Mouse (Mus musculus): ENCODE data around the gene Coq8a. TPM values are rescaled to one million over a fixed set of nuclear protein-coding genes. Genes with fewer than 3 reads are reported as not detected.

Coq8a gene
- polyA plus RNA-seq, 1 experiment from 2014 or later: 3.7 TPM

DNA sequence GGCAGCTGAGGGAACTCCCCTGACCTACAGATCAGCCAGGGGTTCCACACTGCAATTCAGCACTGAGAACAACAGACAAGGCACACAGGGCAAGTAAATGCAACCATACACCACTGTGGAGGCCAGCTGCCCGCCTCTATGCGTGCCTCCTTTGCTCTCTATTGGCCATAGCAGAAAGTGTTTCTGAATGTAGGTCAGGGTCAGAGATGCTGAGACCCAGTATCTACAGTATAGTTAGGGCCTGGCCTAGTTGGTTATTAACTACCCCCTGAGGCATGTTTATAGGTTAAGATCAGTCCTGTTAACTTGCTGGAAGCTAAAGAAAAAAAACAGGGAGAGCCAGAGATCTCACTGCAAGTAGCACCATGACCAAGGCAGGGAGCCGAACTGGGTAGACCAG lies 16.7 kb downstream of the Coq8a start:
- Histone ChIP-seq H3K27me3 (replicated peaks) (no peaks in the 10 kb centered on the region), H3K9me3 (no peaks in the 10 kb centered on the region), H3K36me3 (no peaks in the 10 kb centered on the region), H3K27ac (no peak overlapping the region), H3K9ac (no peak overlapping the region), H3K4me3 (no peak overlapping the region), H3K4me2 (replicated peaks) (no peak overlapping the region), H3K4me1 (no peaks in the 10 kb centered on the region)
- no peak for ATAC-seq (ENCODE audit: low FRiP score, low read depth)
- 60% methylated on average over 3 of the region's 3 CpGs for WGBS

DNA sequence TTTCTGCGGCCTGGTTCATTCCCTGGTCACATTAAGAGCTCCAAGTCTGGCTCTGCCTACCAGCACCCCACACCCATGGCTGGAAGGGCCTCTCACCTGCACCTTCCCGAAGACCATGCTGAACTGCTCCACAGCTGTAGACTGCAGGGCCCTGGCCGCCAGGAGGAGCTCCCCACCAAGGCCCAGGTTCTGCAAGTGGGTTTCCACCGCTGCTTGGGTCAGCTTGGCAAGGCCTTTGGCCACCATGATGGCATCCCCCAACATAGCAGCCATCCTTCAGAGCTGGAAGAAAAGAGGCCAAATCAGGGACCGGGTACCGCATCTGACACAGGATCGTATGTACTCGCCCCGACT lies 17.5 kb downstream of the Coq8a start:
- ATAC-seq (ENCODE audit: low FRiP score, low read depth): no peak
- H3K9ac ChIP-seq: no peak overlapping the region
- H3K4me3 ChIP-seq: no peak overlapping the region
- H3K27me3 ChIP-seq (replicated peaks): no peaks in the 10 kb centered on the region
- no peak overlapping the region for H3K27ac ChIP-seq
- H3K36me3 ChIP-seq: no peaks in the 10 kb centered on the region
- 89% methylated on average over 9 of the region's 9 CpGs for WGBS
- H3K9me3 ChIP-seq: no peaks in the 10 kb centered on the region
- H3K4me2 ChIP-seq (replicated peaks): no peak overlapping the region
- H3K4me1 ChIP-seq: no peaks in the 10 kb centered on the region

DNA sequence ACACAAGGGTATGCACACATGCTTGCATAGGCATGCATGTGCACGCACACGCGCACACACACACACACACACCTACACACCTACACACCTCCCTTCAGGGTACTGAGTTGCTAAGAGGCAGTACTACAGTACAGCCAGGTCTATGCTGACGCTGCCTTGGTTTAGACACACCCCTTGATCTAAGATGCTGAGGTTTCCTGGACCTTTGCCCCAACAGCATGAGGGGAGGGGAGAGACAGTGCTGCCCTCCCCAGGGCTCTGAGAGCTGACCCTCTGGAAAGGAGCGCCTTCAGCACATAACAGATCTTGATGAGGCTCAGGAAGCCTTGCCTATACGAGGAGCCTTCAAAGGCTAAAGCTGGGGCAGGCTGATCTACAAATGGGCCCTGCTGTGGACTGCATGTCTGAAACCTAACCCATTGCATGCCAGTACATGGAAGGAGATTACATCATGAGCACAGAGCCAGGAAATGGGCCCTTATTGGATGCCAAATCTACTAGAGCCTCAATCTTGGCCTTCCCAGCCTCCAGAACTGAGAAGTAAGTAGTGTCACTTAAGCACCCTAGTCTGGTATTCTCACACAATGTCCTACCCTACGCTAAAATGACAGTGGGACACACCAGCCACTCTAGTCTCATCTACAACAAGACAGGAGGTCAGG lies 18.0 kb downstream of the Coq8a start:
- Histone ChIP-seq H3K9ac (no peak overlapping the region), H3K27ac (no peak overlapping the region), H3K36me3 (no peaks in the 10 kb centered on the region), H3K4me2 (replicated peaks) (no peak overlapping the region), H3K4me1 (no peaks in the 10 kb centered on the region), H3K9me3 (no peaks in the 10 kb centered on the region), H3K27me3 (replicated peaks) (no peaks in the 10 kb centered on the region), H3K4me3 (no peak overlapping the region)
- 86% methylated on average over 7 of the region's 7 CpGs for WGBS
- ATAC-seq (ENCODE audit: low FRiP score, low read depth): no peak

DNA sequence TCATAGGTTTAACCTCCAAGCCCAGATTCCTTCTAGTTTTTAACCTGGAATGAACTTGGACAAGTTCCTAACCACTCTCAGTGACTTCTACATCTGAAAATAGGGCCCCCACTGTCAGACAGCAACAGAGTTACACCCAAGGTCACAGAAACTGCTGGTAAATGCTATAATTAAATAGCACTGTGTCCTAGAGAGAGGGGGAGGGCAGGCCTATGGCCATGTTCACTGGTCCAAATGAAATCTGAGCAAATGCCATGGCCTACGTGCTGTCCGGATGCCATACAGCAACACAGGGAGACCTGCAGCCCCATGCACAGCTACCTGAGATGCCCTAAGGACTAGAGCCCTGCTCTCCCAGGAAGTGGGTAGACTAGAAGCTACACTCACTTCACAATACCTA lies 19.6 kb downstream of the Coq8a start:
- no peaks in the 10 kb centered on the region for H3K9me3 ChIP-seq
- WGBS: 95% methylated on average over 2 of the region's 2 CpGs

DNA sequence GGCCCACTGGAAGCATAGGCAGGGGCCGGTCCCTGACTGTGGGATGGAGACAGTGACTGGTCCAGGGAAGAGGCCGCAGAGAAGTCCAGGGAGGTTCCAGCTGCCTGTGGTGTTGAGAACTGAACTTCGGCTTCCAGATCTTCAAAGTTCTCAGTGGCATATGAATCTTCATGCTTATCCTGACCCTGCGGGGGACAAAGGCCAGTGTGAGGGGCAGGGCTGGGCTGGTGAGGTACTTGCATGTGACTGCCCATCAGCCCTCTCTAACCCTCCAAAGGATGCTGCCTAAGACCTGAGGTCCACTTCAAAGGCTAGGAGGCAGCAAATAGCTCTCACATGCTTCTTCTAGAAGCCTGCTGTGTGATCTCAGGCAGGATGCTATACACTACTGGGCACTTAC lies 20.3 kb downstream of the Coq8a start:
- no peak overlapping the region for H3K9ac ChIP-seq
- H3K4me2 ChIP-seq (replicated peaks): no peak overlapping the region
- H3K4me1 ChIP-seq: no peaks in the 10 kb centered on the region
- no peak overlapping the region for H3K4me3 ChIP-seq
- H3K36me3 ChIP-seq: no peaks in the 10 kb centered on the region
- WGBS: 96% methylated on average over 4 of the region's 4 CpGs
- no peaks in the 10 kb centered on the region for H3K27me3 ChIP-seq (replicated peaks)
- H3K27ac ChIP-seq: no peak overlapping the region
- no peaks in the 10 kb centered on the region for H3K9me3 ChIP-seq
- ATAC-seq (ENCODE audit: low FRiP score, low read depth): no peak

More for the DNA sequence above, 19.6 kb downstream of the Coq8a start:
- Histone ChIP-seq H3K36me3 (no peaks in the 10 kb centered on the region), H3K4me2 (replicated peaks) (no peak overlapping the region), H3K4me3 (no peak overlapping the region), H3K27ac (no peak overlapping the region), H3K9ac (no peak overlapping the region), H3K4me1 (no peaks in the 10 kb centered on the region), H3K27me3 (replicated peaks) (no peaks in the 10 kb centered on the region)
- ATAC-seq (ENCODE audit: low FRiP score, low read depth): no peak

DNA sequence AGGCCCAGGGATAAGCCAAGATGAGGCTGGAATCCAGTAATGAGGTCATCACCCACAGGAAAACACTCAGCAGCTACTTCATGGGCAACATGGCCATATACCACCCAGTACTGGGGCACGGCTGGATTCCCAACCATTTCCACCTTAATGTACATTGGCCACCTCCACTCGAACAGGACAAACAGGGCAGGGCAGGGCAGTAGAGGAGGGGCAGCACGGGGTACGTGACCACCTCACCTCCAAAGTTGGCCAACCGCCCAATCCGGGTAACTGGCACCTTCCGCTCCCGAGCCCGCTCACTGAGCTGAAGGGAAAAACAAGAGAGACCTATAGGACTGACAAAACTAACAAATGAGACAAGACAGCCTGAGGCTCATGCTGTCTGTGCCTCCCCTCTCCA lies 21.1 kb downstream of the Coq8a start:
- no peak overlapping the region for H3K4me3 ChIP-seq
- WGBS: 95% methylated on average over 9 of the region's 9 CpGs
- H3K4me2 ChIP-seq (replicated peaks): no peak overlapping the region
- no peak overlapping the region for H3K27ac ChIP-seq
- no peak for ATAC-seq (ENCODE audit: low FRiP score, low read depth)
- no peaks in the 10 kb centered on the region for H3K27me3 ChIP-seq (replicated peaks)
- H3K4me1 ChIP-seq: no peaks in the 10 kb centered on the region
- no peaks in the 10 kb centered on the region for H3K36me3 ChIP-seq
- H3K9ac ChIP-seq: no peak overlapping the region
- H3K9me3 ChIP-seq: no peaks in the 10 kb centered on the region

DNA sequence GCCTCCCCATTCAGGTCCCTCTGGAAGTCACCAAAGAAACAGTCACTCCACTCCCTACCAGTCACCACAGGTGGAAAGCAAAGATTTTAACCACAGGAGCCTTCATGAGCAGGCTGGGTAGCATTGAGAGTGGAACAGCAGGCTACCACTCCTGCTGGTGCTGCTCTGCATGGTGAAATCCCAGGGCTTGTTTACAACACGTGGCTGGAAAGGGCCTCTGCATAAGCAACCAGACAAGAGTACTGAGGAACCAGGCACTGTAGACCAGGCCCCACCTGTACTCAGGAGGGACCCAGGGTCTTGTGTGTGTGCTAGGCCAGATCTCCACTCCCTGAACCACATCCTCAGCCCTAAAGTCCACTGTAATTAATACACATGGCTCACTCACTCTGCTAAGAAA lies 22.6 kb downstream of the Coq8a start:
- no peaks in the 10 kb centered on the region for H3K4me1 ChIP-seq
- no peaks in the 10 kb centered on the region for H3K9me3 ChIP-seq
- no peak overlapping the region for H3K4me2 ChIP-seq (replicated peaks)
- H3K9ac ChIP-seq: no peak overlapping the region
- no peak overlapping the region for H3K27ac ChIP-seq
- no peaks in the 10 kb centered on the region for H3K36me3 ChIP-seq
- WGBS: 27% methylated on average over 1 of the region's 1 CpGs
- H3K4me3 ChIP-seq: no peak overlapping the region
- H3K27me3 ChIP-seq (replicated peaks): no peaks in the 10 kb centered on the region
- no peak for ATAC-seq (ENCODE audit: low FRiP score, low read depth)

DNA sequence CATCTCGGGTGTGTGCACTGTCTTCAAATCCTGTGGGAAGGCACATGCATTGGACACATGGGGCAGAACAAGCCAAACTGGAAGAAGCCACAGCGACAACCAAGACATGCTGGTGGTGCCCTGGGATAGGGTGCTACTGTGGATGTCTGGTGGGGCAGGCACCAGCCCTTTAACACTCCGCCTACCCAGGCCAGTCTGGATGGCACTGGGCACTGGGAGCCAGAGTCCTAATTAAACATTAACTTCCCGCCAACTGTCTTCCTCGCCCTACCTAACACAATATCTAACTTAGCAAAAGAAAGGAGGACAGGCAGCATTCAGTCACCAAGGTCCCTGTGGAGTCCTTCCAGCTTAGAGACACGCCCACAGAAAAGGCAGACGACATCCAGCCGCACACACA lies 23.8 kb downstream of the Coq8a start:
- Histone ChIP-seq H3K9ac (no peak overlapping the region), H3K4me1 (no peaks in the 10 kb centered on the region), H3K4me2 (replicated peaks) (no peak overlapping the region), H3K4me3 (no peak overlapping the region), H3K36me3 (no peaks in the 10 kb centered on the region), H3K27ac (no peak overlapping the region), H3K9me3 (no peaks in the 10 kb centered on the region), H3K27me3 (replicated peaks) (no peaks in the 10 kb centered on the region)
- 54% methylated on average over 8 of the region's 8 CpGs for WGBS
- no peak for ATAC-seq (ENCODE audit: low FRiP score, low read depth)

DNA sequence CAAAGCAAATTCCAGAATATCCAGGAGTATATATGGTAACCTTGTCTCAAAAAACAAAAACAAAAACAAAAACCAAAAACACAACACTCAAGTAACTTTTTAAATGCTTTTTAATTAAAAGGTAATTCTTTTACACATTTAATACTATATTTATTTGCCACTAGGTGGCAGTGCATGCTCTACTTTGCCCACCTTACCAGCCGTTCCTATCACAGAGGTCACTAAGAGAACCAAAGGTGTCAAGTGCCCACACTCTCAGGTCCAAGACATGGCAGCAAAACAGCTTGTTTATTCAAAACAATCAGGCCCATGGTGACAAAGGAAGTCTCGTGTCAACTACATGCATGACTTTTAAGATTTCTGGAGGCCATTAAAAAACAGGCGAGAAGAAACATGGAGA lies 24.2 kb downstream of the Coq8a start:
- WGBS: 39% methylated on average over 3 of the region's 3 CpGs
- no peak overlapping the region for H3K4me2 ChIP-seq (replicated peaks)
- no peak overlapping the region for H3K27ac ChIP-seq
- no peaks in the 10 kb centered on the region for H3K9me3 ChIP-seq
- no peak overlapping the region for H3K9ac ChIP-seq
- H3K27me3 ChIP-seq (replicated peaks): no peaks in the 10 kb centered on the region
- no peak for ATAC-seq (ENCODE audit: low FRiP score, low read depth)
- H3K36me3 ChIP-seq: no peaks in the 10 kb centered on the region
- H3K4me1 ChIP-seq: no peaks in the 10 kb centered on the region
- H3K4me3 ChIP-seq: no peak overlapping the region

DNA sequence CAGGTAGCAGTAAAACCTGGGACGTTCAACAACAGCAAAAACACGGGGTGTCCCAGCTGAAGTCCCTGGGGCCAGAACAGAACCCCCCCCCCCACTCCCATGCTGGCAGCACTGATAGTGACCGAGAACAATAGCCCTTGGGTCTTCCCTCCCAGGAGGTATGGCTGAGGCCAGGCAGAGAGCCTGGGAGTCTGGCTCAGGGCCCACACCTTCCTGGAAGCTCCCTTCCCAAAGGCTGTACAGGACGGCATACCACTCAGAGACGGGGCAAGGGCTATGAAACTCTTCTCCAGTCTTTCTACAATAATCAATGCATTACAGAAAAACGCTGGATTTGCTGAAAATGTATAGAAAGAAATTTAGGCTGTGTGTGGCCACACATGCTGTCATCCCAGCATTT lies 24.7 kb downstream of the Coq8a start:
- WGBS: 67% methylated on average over 6 of the region's 6 CpGs
- Histone ChIP-seq H3K27ac (no peak overlapping the region), H3K4me1 (no peaks in the 10 kb centered on the region), H3K4me2 (replicated peaks) (no peak overlapping the region), H3K9ac (no peak overlapping the region), H3K27me3 (replicated peaks) (no peaks in the 10 kb centered on the region), H3K4me3 (no peak overlapping the region), H3K36me3 (no peaks in the 10 kb centered on the region), H3K9me3 (no peaks in the 10 kb centered on the region)
- ATAC-seq (ENCODE audit: low FRiP score, low read depth): no peak

DNA sequence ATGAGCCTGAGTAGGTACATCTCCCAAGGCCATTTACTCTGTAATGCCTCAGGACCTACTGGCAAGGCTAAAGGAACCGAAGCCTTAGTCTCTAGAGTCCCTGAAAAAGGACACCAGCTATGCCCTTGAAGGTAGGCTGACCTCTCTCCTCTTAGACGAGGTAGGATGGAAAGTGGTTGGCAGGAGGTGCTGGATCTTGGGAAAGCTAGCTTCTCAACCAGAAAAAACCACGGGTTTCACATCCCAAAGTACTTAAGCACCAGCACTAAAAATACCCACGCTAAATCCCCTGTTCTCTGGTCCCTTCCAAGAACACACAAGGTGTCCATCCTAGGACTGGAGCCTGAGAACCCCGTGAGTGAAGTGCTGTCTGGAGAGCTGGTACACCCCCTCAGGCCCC lies 26.4 kb downstream of the Coq8a start:
- no peak overlapping the region for H3K4me3 ChIP-seq
- H3K9me3 ChIP-seq: no peaks in the 10 kb centered on the region
- no peak overlapping the region for H3K4me2 ChIP-seq (replicated peaks)
- no peaks in the 10 kb centered on the region for H3K4me1 ChIP-seq
- 82% methylated on average over 5 of the region's 5 CpGs for WGBS
- H3K27ac ChIP-seq: no peak overlapping the region
- H3K9ac ChIP-seq: no peak overlapping the region
- H3K27me3 ChIP-seq (replicated peaks): no peaks in the 10 kb centered on the region
- ATAC-seq (ENCODE audit: low FRiP score, low read depth): no peak
- no peaks in the 10 kb centered on the region for H3K36me3 ChIP-seq

DNA sequence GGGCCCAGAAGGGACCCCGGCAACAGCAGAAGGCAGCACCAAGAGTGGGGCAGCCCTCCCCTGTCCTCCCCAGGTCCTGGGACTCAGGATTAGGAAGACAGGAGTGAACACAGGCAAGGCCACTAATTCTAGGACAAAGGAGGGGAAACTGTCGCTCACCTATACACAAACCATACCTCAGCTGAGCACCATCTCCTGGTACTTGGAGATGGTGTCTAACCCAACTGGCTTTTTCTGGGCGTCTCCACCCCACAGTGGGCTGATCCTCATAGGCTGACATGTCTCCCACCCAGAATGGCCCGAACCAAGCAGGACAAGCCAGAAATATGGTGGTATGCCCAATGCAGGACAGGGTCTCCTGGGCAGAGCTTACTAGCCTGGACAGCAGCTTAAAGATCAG lies 26.8 kb downstream of the Coq8a start:
- H3K27ac ChIP-seq: no peak overlapping the region

DNA sequence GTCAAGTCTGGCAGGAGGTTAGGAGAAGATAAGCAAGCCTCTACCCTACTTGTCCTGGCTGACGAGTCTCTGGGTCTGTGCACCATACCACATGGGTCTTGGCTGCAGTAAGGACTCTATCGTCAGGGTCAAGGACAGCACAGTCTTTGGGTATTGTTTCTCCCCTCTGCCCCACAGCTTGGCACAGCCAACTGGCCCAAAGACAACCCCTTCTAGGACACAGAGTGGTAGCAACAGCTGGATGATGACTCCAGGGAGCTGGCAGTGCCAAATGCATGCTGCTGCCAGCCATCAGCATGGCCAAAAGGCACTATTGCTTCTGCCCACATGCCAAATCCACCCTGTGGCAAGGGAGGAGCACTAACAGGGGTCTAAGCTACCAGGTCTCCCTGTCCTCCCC lies 27.5 kb downstream of the Coq8a start:
- H3K4me3 ChIP-seq: no peak overlapping the region
- no peaks in the 10 kb centered on the region for H3K4me1 ChIP-seq
- H3K9me3 ChIP-seq: no peaks in the 10 kb centered on the region
- WGBS: 83% methylated on average over 2 of the region's 2 CpGs
- H3K27ac ChIP-seq: no peak overlapping the region
- no peaks in the 10 kb centered on the region for H3K36me3 ChIP-seq
- no peak for ATAC-seq (ENCODE audit: low FRiP score, low read depth)
- H3K27me3 ChIP-seq (replicated peaks): no peaks in the 10 kb centered on the region
- no peak overlapping the region for H3K9ac ChIP-seq
- no peak overlapping the region for H3K4me2 ChIP-seq (replicated peaks)

More for the DNA sequence above, 26.8 kb downstream of the Coq8a start:
- H3K36me3 ChIP-seq: no peaks in the 10 kb centered on the region
- no peaks in the 10 kb centered on the region for H3K4me1 ChIP-seq
- no peak overlapping the region for H3K9ac ChIP-seq
- H3K4me3 ChIP-seq: no peak overlapping the region
- ATAC-seq (ENCODE audit: low FRiP score, low read depth): no peak
- 90% methylated on average over 4 of the region's 4 CpGs for WGBS
- H3K9me3 ChIP-seq: no peaks in the 10 kb centered on the region
- H3K27me3 ChIP-seq (replicated peaks): no peaks in the 10 kb centered on the region
- no peak overlapping the region for H3K4me2 ChIP-seq (replicated peaks)
